Mouse (Mus musculus): ENCODE data around the gene Sntg2. TPM values are rescaled to one million over a fixed set of nuclear protein-coding genes. Genes with fewer than 3 reads are reported as not detected.

Sntg2 gene
- total and polyA plus RNA-seq, 3 experiments, result not detected

- no peaks in the 10 kb centered on the region for H3K9me3 ChIP-seq (replicated peaks; ENCODE audit: low read length)
- in situ Hi-C loops (cut with MboI; ENCODE audit: low pct_ligation_motif_present, low pct_unique_long_range_greater_than_20kb, low sequenced_read_pairs) (no loop called here), dilution Hi-C loops (cut with MboI; ENCODE audit: extremely low pct_ligation_motif_present, extremely low pct_unique_long_range_greater_than_20kb, low sequenced_read_pairs) (no loop called here)
Observed at GRCm38 (mm10) chr12:30202763-30203162, 170.4 kb downstream of the Sntg2 start.

DNA sequence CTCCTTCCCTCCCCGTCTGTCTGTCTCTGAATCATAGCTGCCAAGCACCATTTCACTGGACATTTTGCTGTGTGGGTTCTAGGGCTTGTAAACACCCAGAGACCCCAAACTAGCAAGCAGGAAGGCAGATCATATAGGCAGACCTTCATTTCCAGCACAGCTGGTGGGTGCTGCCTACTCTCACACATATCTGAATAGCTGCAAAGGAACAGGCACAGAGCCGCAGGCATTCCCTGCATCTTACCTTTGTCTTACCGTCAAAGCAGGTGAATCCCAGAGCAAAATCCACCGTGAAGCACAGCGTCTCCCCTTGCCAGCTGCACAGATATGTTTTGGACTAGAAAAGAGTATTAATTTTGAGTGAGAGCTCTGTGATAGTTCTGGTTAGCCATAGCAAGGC, 172.1 kb downstream of the Sntg2 start:
- H3K79me2 ChIP-seq (replicated peaks; ENCODE audit: control insufficient read depth, extremely low read depth, insufficient read depth, poor library complexity, severe bottlenecking), result no peaks in the 10 kb centered on the region
- TF ChIP-seq POLR2AphosphoS2 (IDR thresholded peaks at IDR 0.05; ENCODE audit: low read depth, low read length) (no peak), MAZ (IDR thresholded peaks at IDR 0.05; ENCODE audit: low read depth, low read length) (no peak), SIN3A (IDR thresholded peaks at IDR 0.05; ENCODE audit: low read length) (no peak), PAX5 (IDR thresholded peaks at IDR 0.05; ENCODE audit: low read length) (no peak), ZKSCAN1 (IDR thresholded peaks at IDR 0.05; ENCODE audit: borderline replicate concordance, low read depth, low read length) (no peak), ZMIZ1 (IDR thresholded peaks at IDR 0.05; ENCODE audit: low read depth, low read length) (no peak), MYC (IDR thresholded peaks at IDR 0.05; ENCODE audit: low read depth, low read length) (no peak), JUN (IDR thresholded peaks at IDR 0.05; ENCODE audit: insufficient read depth, low read depth, low read length) (no peak), USF2 (conservative IDR thresholded peaks at IDR 0.05; ENCODE audit: low read depth, low read length) (no peak), IRF4 (IDR thresholded peaks at IDR 0.05; ENCODE audit: low read depth, low read length) (no peak), TCF12 (IDR thresholded peaks at IDR 0.05; ENCODE audit: low read depth, low read length) (no peak), TBP (conservative IDR thresholded peaks at IDR 0.05; ENCODE audit: low read depth, low read length) (no peak), CHD1 (IDR thresholded peaks at IDR 0.05; ENCODE audit: low read depth, low read length) (no peak), ELF1 (IDR thresholded peaks at IDR 0.05; ENCODE audit: low read depth, low read length) (no peak), USF1 (IDR thresholded peaks at IDR 0.05; ENCODE audit: low read depth, low read length) (no peak), ZC3H11A (IDR thresholded peaks at IDR 0.05; ENCODE audit: low read depth, low read length) (no peak), CTCF (conservative IDR thresholded peaks at IDR 0.05 in 1 of 2, IDR thresholded peaks at IDR 0.05 in 1 of 2; ENCODE audit: low read depth in 2 of 2, low read length in 2 of 2) (no peak), ZNF384 (IDR thresholded peaks at IDR 0.05; ENCODE audit: low read depth, low read length) (no peak), MAX (IDR thresholded peaks at IDR 0.05; ENCODE audit: low read length) (no peak)
- no peak overlapping the region for H3K4me3 ChIP-seq (replicated peaks in 1 of 3; ENCODE audit: low read depth in 2 of 3, low read length in 2 of 3, poor library complexity in 1 of 3)
- in situ Hi-C loops (cut with MboI; ENCODE audit: low pct_ligation_motif_present, low pct_unique_long_range_greater_than_20kb, low sequenced_read_pairs), result no loop called here
- H3K27ac ChIP-seq (ENCODE audit: insufficient read depth, low read depth), result no peak overlapping the region
- H3K4me2 ChIP-seq (ENCODE audit: insufficient read depth, low read depth, poor library complexity, severe bottlenecking), result no peak overlapping the region
- no peak overlapping the region for H3K9ac ChIP-seq (ENCODE audit: insufficient read depth, low read depth)
- H3K27me3 ChIP-seq (replicated peaks), result no peaks in the 10 kb centered on the region
- DNase-seq (ENCODE audit: extremely low read depth), result no peak
- dilution Hi-C loops (cut with MboI; ENCODE audit: extremely low pct_ligation_motif_present, extremely low pct_unique_long_range_greater_than_20kb, low sequenced_read_pairs), result no loop called here
- no peaks in the 10 kb centered on the region for H3K9me3 ChIP-seq (replicated peaks; ENCODE audit: low read length)
- 0 out of 4 replicates have a peak, but pooled peaks cover 0 to 2% of the 10 kb centered on the region in 2 experiments for H3K4me1 ChIP-seq (ENCODE audit: control insufficient read depth in 1 of 2, insufficient read depth in 2 of 2)
- no peaks in the 10 kb centered on the region for H3K36me3 ChIP-seq (replicated peaks in 1 of 2; ENCODE audit: control insufficient read depth in 1 of 2, insufficient read depth in 1 of 2, low read length in 1 of 2)

More at GRCm38 (mm10) chr12:30202763-30203162, 170.4 kb downstream of the Sntg2 start:
- Histone ChIP-seq H3K4me1 (ENCODE audit: control insufficient read depth in 1 of 2, insufficient read depth in 2 of 2) (0 out of 4 replicates have a peak, but pooled peaks cover 0 to 2% of the 10 kb centered on the region in 2 experiments), H3K27me3 (replicated peaks) (no peaks in the 10 kb centered on the region), H3K27ac (ENCODE audit: insufficient read depth, low read depth) (no peak overlapping the region), H3K4me2 (ENCODE audit: insufficient read depth, low read depth, poor library complexity, severe bottlenecking) (no peak overlapping the region), H3K4me3 (replicated peaks in 1 of 3; ENCODE audit: low read depth in 2 of 3, low read length in 2 of 3, poor library complexity in 1 of 3) (no peak overlapping the region), H3K36me3 (replicated peaks in 1 of 2; ENCODE audit: control insufficient read depth in 1 of 2, insufficient read depth in 1 of 2, low read length in 1 of 2) (no peaks in the 10 kb centered on the region), H3K79me2 (replicated peaks; ENCODE audit: control insufficient read depth, extremely low read depth, insufficient read depth, poor library complexity, severe bottlenecking) (no peaks in the 10 kb centered on the region), H3K9ac (ENCODE audit: insufficient read depth, low read depth) (no peak overlapping the region)
- no peak for TF ChIP-seq MAX (IDR thresholded peaks at IDR 0.05; ENCODE audit: low read length)
- TF ChIP-seq CHD2 (IDR thresholded peaks at IDR 0.05; ENCODE audit: low read length), result no peak
- no peak for TF ChIP-seq ELF1 (IDR thresholded peaks at IDR 0.05; ENCODE audit: low read depth, low read length)
- no peak for TF ChIP-seq USF1 (IDR thresholded peaks at IDR 0.05; ENCODE audit: low read depth, low read length)
- no peak for TF ChIP-seq ETS1 (conservative IDR thresholded peaks at IDR 0.05; ENCODE audit: low read depth, low read length)
- no peak for TF ChIP-seq CTCF (conservative IDR thresholded peaks at IDR 0.05 in 1 of 2, IDR thresholded peaks at IDR 0.05 in 1 of 2; ENCODE audit: low read depth in 2 of 2, low read length in 2 of 2)
- no peak for DNase-seq (ENCODE audit: extremely low read depth)

Measured in CH12.LX (cell line).